Mouse (Mus musculus) CH12.LX (cell line): ENCODE data around the gene Lmo7. TPM values are rescaled to one million over a fixed set of nuclear protein-coding genes. Genes with fewer than 3 reads are reported as not detected.

Experiments used
- DNase-seq: peaks from one replicate; pipeline ENCODE4 v3.0.0-alpha.2; 2013; ENCODE audit errors: extremely low read depth
- H3K27ac ChIP-seq: 2 replicates; pipeline ENCODE4 v1.5.1; 2012; ENCODE audit warnings: low read depth, mild to moderate bottlenecking, control low read depth, moderate library complexity; ENCODE audit not compliant: insufficient read depth
- H3K27me3 ChIP-seq: replicated peaks from 2 replicates; pipeline ENCODE3; 2012; ENCODE audit warnings: inconsistent platforms
- H3K36me3 ChIP-seq, 2 experiments: replicated peaks in 1 of 2; 2 replicates each; pipeline versions ENCODE3 to v1.6.1; 2012; ENCODE audit warnings: inconsistent platforms in 1 of 2, low read length in 1 of 2, mild to moderate bottlenecking in 1 of 2, mixed read lengths in 1 of 2, moderate library complexity in 1 of 2; ENCODE audit not compliant: control insufficient read depth in 1 of 2, insufficient read depth in 1 of 2
- H3K4me1 ChIP-seq, 2 experiments: 2 replicates each; pipeline ENCODE4 v1.6.1; 2012; ENCODE audit warnings: inconsistent platforms in 1 of 2, moderate library complexity in 1 of 2; ENCODE audit not compliant: insufficient read depth in 2 of 2, control insufficient read depth in 1 of 2
- H3K4me2 ChIP-seq: 2 replicates; pipeline ENCODE4 v1.6.1; 2012; ENCODE audit warnings: low read depth, mild to moderate bottlenecking, control low read depth; ENCODE audit not compliant: poor library complexity, insufficient read depth, severe bottlenecking
- H3K4me3 ChIP-seq, 3 experiments: fragments of 150-350 bp in 1 of 3; sonication (generic) in 1 of 3; replicated peaks in 1 of 3; 2 replicates each; pipeline versions ENCODE3 to v1.5.1; 2011 to 2012; ENCODE audit warnings: low read depth in 2 of 3, low read length in 2 of 3, mild to moderate bottlenecking in 2 of 3, moderate library complexity in 2 of 3, control low read depth in 1 of 3, improper control_type of control experiment in 1 of 3, inconsistent platforms in 1 of 3, mixed read lengths in 1 of 3; ENCODE audit not compliant: poor library complexity in 1 of 3
- H3K79me2 ChIP-seq: replicated peaks from 2 replicates; pipeline ENCODE4 v1.6.1; 2012; ENCODE audit warnings: mild to moderate bottlenecking, moderate library complexity; ENCODE audit not compliant: control insufficient read depth, poor library complexity, insufficient read depth, severe bottlenecking; ENCODE audit errors: extremely low read depth
- H3K9ac ChIP-seq: 2 replicates; pipeline ENCODE4 v1.6.1; 2012; ENCODE audit warnings: low read depth, mild to moderate bottlenecking, control low read depth, moderate library complexity; ENCODE audit not compliant: insufficient read depth
- H3K9me3 ChIP-seq: replicated peaks from 2 replicates; pipeline ENCODE3; 2012; ENCODE audit warnings: low read length, inconsistent platforms, mixed read lengths
- BHLHE40 ChIP-seq: IDR thresholded peaks from 2 replicates; pipeline ENCODE4 v1.6.1; 2011; ENCODE audit warnings: mild to moderate bottlenecking, low read depth, low read length, improper control_type of control experiment
- CHD2 ChIP-seq: IDR thresholded peaks from 2 replicates; pipeline ENCODE4 v1.6.1; 2011; ENCODE audit warnings: low read length, improper control_type of control experiment
- E2F4 ChIP-seq: IDR thresholded peaks from 2 replicates; pipeline ENCODE4 v1.6.1; 2011; ENCODE audit warnings: low read depth, low read length, improper control_type of control experiment; ENCODE audit not compliant: insufficient replicate concordance
- HCFC1 ChIP-seq: IDR thresholded peaks from 2 replicates; pipeline ENCODE4 v1.6.1; 2012; ENCODE audit warnings: low read depth, mild to moderate bottlenecking, inconsistent platforms, low read length, improper control_type of control experiment
- IRF4 ChIP-seq: IDR thresholded peaks from 2 replicates; pipeline ENCODE4 v1.6.1; 2014; ENCODE audit warnings: low read depth, mild to moderate bottlenecking, inconsistent platforms, low read length, improper control_type of control experiment
- JUN ChIP-seq: IDR thresholded peaks from 2 replicates; pipeline ENCODE4 v1.6.1; 2011; ENCODE audit warnings: low read depth, mild to moderate bottlenecking, low read length, improper control_type of control experiment, moderate library complexity; ENCODE audit not compliant: insufficient read depth
- MAX ChIP-seq: IDR thresholded peaks from 2 replicates; pipeline ENCODE4 v1.6.1; 2011; ENCODE audit warnings: low read length, improper control_type of control experiment
- MAZ ChIP-seq: IDR thresholded peaks from 2 replicates; pipeline ENCODE4 v1.6.1; 2012; ENCODE audit warnings: low read depth, mild to moderate bottlenecking, inconsistent platforms, low read length, improper control_type of control experiment, moderate library complexity
- MXI1 ChIP-seq: IDR thresholded peaks from 2 replicates; pipeline ENCODE4 v1.6.1; 2011; ENCODE audit warnings: mild to moderate bottlenecking, low read depth, low read length, improper control_type of control experiment
- MYC ChIP-seq: IDR thresholded peaks from 2 replicates; pipeline ENCODE4 v1.6.1; 2011; ENCODE audit warnings: low read depth, mild to moderate bottlenecking, improper control_type of control experiment, low read length
- POLR2AphosphoS2 ChIP-seq: IDR thresholded peaks from 2 replicates; pipeline ENCODE4 v1.6.1; 2011; ENCODE audit warnings: low read depth, low read length, improper control_type of control experiment
- RAD21 ChIP-seq: IDR thresholded peaks from 2 replicates; pipeline ENCODE4 v1.6.1; 2011; ENCODE audit warnings: low read depth, mild to moderate bottlenecking, low read length, improper control_type of control experiment, moderate library complexity
- SIN3A ChIP-seq: IDR thresholded peaks from 2 replicates; pipeline ENCODE4 v1.6.1; 2012; ENCODE audit warnings: low read length, improper control_type of control experiment, inconsistent platforms
- UBTF ChIP-seq: IDR thresholded peaks from 2 replicates; pipeline ENCODE4 v1.6.1; 2012; ENCODE audit warnings: low read depth, mild to moderate bottlenecking, inconsistent platforms, low read length, improper control_type of control experiment, moderate library complexity
- USF1 ChIP-seq: IDR thresholded peaks from 2 replicates; pipeline ENCODE4 v1.6.1; 2014; ENCODE audit warnings: low read depth, mild to moderate bottlenecking, inconsistent platforms, low read length, improper control_type of control experiment
- USF2 ChIP-seq: conservative IDR thresholded peaks from 2 replicates; pipeline ENCODE4 v1.6.1; 2011; ENCODE audit warnings: low read depth, low read length, improper control_type of control experiment
- ZMIZ1 ChIP-seq: IDR thresholded peaks from 2 replicates; pipeline ENCODE4 v1.6.1; 2012; ENCODE audit warnings: low read depth, mild to moderate bottlenecking, inconsistent platforms, low read length, improper control_type of control experiment
- dilution Hi-C: fragments of 300-500 bp; cut with MboI; formaldehyde crosslinking; loops from 2 replicates; pipeline ENCODE4 v1.14.3; 2020; ENCODE audit warnings: low sequenced_read_pairs; ENCODE audit not compliant: extremely low pct_unique_long_range_greater_than_20kb, extremely low pct_ligation_motif_present
- in situ Hi-C: fragments of 300-500 bp; cut with MboI; formaldehyde crosslinking; loops from 3 replicates; pipeline ENCODE4 v1.14.3; 2019; ENCODE audit warnings: low sequenced_read_pairs, low pct_ligation_motif_present, low pct_unique_long_range_greater_than_20kb, mixed read lengths
- polyA plus RNA-seq: library from polyadenylated mRNA; unstranded; fragments of >175 nt; gene quantifications from 2 replicates; pipeline ENCODE4 v1.2.1, GENCODE M21; 2012; ENCODE audit warnings: low read depth; ENCODE audit not compliant: insufficient read length
- total RNA-seq, 2 experiments: library from RNA; depleted of rRNA; stranded (reverse); fragments of 300-350 nt in 1 of 2; fragments of >200 nt in 1 of 2; gene quantifications; 2 replicates each; pipeline ENCODE4 v1.2.3; 2012 to 2014

Lmo7 gene
- total and polyA plus RNA-seq, 3 experiments, result 5.0 to 11.9 (median 8.3) TPM

DNA sequence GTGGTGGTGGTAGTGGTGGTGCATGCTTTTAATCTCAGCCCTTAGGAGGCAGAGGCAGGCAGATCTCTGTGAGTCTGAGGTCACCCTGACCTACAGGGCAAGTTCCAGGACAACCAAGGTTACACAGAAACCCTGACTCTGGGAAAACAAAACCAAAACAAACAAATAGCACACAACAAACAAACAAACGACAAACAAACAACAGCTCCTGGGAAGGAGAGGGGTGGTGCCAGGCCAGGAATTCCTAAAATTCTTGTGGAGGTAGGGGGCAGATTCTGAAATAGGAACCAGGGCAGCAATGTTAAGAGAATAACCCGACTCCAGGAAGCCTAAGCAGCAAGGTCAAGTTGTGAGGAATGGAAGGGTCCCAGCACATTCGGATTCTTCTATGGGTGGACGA, 7.7 kb downstream of the Lmo7 start:
- DNase-seq, result no peak
- H3K4me2 ChIP-seq, result no peak overlapping the region
- dilution Hi-C loops (no loop called here), in situ Hi-C loops (no loop called here)
- no peak overlapping the region for H3K9ac ChIP-seq
- H3K36me3 ChIP-seq, result peaks cover 0 to 6% of the 10 kb centered on the region in 2 experiments
- H3K79me2 ChIP-seq, result no peaks in the 10 kb centered on the region
- no peak overlapping the region for H3K4me3 ChIP-seq
- H3K27ac ChIP-seq, result no peak overlapping the region
- TF ChIP-seq MXI1 (no peak), SIN3A (no peak), POLR2AphosphoS2 (no peak)
- H3K27me3 ChIP-seq, result no peaks in the 10 kb centered on the region
- no peaks in the 10 kb centered on the region for H3K9me3 ChIP-seq
- H3K4me1 ChIP-seq, result peaks cover 2 to 27% of the 10 kb centered on the region in 2 experiments; a peak in 3 of 4 replicates

DNA sequence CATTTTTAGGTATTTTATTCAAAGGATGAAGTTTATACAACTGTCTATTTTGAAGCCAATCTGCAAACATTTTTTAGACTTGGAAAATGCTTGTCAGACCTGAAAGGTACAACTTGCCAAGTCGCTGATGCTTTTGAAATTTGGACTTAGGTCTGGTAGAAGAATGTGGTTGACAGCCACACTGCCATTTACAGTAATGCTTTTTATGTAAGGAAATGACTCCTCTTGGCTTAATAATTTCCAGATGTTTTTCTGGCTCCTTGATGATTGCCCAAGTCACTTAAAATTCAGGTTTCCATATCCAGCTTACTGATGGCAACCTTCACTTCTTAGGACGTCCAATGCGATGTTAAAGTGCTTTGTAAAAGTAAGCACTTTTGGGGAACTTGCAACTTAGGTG, 16.9 kb downstream of the Lmo7 start:
- in situ Hi-C loops (no loop called here), dilution Hi-C loops (no loop called here)
- H3K27me3 ChIP-seq, result no peaks in the 10 kb centered on the region
- no peak for DNase-seq
- no peak for TF ChIP-seq RAD21
- TF ChIP-seq E2F4, result no peak
- TF ChIP-seq CHD2, result no peak
- TF ChIP-seq ZMIZ1, result no peak
- no peak for TF ChIP-seq MAZ
- no peak for TF ChIP-seq MYC
- no peak for TF ChIP-seq IRF4
- peaks cover 2 to 16% of the 10 kb centered on the region in 2 experiments; a peak in 2 of 4 replicates for H3K4me1 ChIP-seq
- H3K27ac ChIP-seq, result no peak overlapping the region
- peaks cover 0 to 3% of the 10 kb centered on the region in 2 experiments for H3K36me3 ChIP-seq
- H3K4me3 ChIP-seq, result no peak overlapping the region
- H3K4me2 ChIP-seq, result no peak overlapping the region
- no peaks in the 10 kb centered on the region for H3K79me2 ChIP-seq
- H3K9ac ChIP-seq, result no peak overlapping the region
- no peaks in the 10 kb centered on the region for H3K9me3 ChIP-seq

DNA sequence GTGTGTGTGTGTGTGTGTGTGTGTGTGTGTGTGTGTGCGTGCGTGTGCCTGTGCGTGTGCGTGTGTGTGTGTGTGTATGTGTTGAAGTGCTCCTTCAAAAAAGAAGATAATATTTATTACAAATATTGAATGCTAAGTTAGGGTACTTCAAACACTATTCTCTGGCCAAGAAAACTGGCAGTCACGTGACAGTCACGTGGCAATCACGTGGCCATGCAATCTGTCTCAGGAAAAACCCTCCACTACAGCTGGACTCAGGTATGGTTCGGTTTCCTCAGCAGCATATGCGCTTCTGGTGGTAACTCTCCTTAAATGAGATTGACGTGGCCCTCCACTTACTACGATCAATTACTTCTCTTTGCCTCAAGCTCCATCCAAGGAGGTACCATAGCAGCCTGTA, 18.1 kb downstream of the Lmo7 start:
- Histone ChIP-seq H3K4me3 (no peak overlapping the region), H3K27me3 (no peaks in the 10 kb centered on the region), H3K4me2 (no peak overlapping the region), H3K4me1 (peaks cover 0 to 9% of the 10 kb centered on the region in 2 experiments; a peak in 1 of 4 replicates), H3K79me2 (no peaks in the 10 kb centered on the region), H3K27ac (no peak overlapping the region), H3K36me3 (peaks cover 0 to 3% of the 10 kb centered on the region in 2 experiments), H3K9ac (no peak overlapping the region), H3K9me3 (no peaks in the 10 kb centered on the region)
- in situ Hi-C loops, result no loop called here
- dilution Hi-C loops, result no loop called here
- no peak for DNase-seq
- TF ChIP-seq BHLHE40 (peak; percentile 58), USF1 (peak; percentile 52), USF2 (peak; percentile 77), UBTF (no peak), MAX (0 out of 2 replicates have a peak, but pooled peaks have one; percentile 15), JUN (no peak), HCFC1 (no peak)
- TF ChIP-seq, all 38 proteins: peak for 4
